Mouse (Mus musculus) R1 (cell line): ENCODE data around the gene Slc35c2.

Experiments used
- DNase-seq: peaks from one replicate; pipeline ENCODE4 v3.0.0-alpha.2; 2018; ENCODE audit warnings: low read depth, low spot score

Gene Slc35c2

GRCm38 (mm10) chr2:165287202-165287984, at the start of gene Slc35c2:
Gene Slc35c2, minus strand, starts transcription at chr2:165287869.
- DNase-seq = peak; percentile 91

DNA sequence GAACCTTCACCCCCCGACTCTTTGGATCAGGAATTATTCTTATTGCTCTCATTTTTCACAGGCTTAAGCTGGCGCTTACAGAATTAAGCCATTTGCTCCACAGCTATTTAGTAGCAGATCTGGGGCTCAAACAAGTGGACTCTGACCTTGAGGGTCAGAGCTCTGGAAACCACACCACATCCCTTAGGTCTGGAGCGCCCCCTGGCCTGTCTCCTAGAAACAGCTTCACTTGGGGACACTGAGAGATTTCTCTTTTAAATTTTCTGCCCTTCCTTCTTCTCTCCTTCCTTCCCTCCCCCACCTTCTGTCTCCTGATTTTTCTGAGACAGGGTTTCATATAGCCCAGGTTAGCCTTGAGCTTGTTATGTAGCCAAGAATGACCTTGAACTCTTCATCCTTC, 49.5 kb upstream of the Slc35c2 start:
- DNase-seq = peak; percentile 47

GRCm38 (mm10) chr2:165332610-165333210, 45.0 kb upstream of the Slc35c2 start:
- DNase-seq = no peak

GRCm38 (mm10) chr2:165329703-165330102, 42.0 kb upstream of the Slc35c2 start:
- no peak for DNase-seq

DNA sequence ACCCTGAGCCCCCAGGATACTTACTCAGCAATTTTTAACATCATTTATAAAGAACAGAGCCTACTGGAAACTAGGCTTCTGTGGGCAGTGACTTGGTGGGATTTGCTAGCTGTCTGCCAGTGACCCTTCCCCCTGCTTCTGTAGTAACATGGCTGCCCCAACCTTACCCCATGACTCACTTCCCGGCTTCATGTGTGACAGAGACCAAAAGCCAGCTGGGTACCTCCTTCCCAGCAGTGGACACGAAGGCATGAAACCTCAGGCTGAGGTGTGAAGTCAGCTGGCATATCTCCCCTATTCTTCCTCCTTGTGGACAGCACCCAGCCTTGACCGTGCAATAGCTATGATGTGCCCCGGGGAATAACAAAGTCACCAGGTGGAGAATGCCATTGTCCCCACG, 41.1 kb upstream of the Slc35c2 start:
- no peak for DNase-seq

DNA sequence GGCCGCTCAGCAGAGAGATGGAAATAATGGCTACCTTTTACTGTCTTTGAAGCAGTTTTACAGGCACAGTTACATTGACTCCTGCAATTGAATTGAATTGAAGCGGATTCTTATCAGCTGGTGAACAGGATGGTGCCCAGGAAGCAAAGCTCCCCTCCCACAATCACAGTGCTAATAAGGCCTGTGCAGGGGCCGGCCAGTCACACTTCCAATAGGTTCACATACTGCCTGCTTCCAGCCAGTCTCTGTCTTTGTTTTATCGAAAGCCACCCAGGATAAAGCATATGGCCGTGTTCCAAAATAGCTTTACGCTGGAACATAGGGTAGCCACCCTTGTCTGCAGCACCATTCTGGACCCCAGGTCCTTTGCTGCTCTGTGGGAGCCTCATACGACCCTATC, 39.7 kb upstream of the Slc35c2 start:
- DNase-seq = no peak

DNA sequence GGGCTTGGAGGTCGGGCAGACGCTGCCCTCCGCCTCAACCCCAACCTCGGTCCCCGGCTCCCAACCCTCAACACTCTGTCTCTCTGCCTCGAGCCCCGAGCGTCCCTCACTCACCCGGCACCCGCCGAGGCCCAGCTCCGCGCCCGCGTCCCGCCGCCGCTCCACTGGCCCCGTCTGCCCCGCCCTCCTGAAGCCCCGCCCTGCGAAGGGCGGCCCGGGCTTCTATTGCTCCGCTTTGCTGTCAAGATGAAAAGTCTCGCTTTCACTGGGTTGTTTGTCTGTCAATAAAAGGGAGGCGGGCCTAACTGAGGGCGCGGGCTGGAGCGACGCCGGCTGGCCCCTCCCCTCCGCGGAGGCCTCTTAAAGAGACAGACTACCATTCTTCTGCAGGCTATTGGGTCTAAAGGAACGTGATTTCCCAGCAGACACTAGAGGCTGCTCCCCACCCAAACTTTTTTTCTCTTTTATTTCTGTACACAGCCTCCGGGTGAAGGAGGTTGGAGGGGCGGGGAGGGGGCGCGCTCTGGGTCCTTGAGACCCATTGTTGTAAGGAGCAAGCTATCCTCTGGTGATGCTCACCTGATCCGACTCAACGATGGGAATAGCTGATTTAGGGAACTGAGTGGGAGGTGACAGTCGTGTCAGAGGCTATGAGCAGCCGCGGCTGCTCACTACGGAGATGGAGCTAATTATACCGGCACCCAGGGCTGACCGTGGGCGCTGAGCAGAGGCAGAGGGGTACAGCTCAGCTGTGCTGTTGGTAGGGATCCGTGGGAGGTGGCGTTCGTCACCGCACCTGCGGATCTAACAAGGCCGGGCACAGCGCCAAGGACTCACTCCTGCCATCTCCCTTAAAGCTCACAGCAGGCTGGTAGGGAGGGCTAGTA, 38.9 kb upstream of the Slc35c2 start, which contains the start of gene Elmo2:
Elmo2 (minus strand) TSS at position 176 of the 887 bp plus-strand sequence.
- peak; percentile 98 for DNase-seq

DNA sequence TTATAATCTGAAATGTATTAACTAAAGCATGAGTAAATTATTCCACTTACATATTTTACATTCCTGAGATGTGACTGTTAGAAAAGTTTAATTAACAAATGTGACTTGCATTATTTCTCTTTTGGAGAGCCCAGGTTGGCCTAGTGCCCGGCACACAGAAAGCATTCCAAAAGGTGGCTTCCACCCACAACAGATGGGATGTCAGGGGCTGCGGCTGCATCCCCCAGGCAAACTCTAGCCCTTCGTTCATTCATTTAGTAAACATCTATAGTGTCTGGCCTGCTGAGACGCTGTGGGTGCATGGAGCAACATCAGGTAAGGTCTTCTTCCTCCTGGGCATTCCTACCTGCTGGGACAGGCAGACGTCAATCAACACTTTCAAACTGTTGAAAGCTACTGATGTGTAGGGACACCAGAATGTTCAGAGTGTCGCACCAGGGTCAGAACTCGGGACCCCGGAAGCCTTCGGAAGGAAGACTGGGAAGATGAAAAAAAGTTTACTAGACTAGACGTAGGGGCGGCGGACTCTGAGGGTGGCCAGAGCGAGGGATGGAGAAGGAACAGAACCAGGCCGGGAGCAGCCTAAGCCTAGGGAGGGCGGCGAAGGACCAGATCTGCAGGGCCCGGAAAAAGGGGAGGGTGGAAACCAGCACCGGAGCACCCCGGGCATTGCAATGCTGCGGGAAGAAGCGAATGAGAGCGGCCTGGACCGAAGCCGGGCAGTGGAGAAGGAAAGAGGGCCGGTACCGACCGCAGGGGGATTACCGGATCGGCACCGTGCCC, 38.0 kb upstream of the Slc35c2 start:
- no peak for DNase-seq

GRCm38 (mm10) chr2:165323928-165324327, 36.3 kb upstream of the Slc35c2 start:
- no peak for DNase-seq

GRCm38 (mm10) chr2:165323484-165323883, 35.8 kb upstream of the Slc35c2 start:
- DNase-seq = no peak

DNA sequence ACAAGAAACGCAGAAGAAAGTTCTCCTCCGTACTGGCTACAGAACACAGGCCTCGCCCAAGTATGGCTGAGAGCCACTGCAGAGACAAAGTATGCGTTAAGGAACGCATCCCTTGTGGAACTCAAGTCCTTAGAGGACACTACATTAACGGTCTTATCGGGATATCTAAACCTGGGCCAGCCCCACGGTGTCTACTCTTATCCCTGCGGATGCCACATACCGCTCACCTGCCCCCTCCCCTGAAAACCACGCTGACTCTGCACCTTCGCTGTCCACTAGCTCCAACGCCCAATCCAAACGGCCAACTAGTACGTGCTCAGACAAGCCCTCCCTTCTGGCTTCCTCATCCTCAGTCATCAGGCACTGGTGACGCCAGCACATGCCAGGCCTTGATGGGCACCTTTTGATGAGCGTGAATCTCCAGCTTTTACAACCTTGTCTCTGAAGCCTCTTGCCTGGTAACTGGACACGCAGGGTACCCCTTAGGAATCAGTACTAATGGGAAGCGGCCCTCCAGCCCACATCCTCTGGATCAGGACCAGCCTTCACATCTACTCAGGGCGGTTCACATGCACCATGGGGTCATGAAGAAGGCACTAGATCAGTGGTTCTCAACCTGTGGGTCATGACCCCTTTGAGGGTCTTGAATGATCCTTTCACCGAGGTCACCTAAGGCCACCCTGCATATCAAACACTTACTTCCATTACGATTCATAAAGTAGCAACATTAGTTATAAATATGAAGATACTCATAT, 34.5 kb upstream of the Slc35c2 start:
- no peak for DNase-seq

DNA sequence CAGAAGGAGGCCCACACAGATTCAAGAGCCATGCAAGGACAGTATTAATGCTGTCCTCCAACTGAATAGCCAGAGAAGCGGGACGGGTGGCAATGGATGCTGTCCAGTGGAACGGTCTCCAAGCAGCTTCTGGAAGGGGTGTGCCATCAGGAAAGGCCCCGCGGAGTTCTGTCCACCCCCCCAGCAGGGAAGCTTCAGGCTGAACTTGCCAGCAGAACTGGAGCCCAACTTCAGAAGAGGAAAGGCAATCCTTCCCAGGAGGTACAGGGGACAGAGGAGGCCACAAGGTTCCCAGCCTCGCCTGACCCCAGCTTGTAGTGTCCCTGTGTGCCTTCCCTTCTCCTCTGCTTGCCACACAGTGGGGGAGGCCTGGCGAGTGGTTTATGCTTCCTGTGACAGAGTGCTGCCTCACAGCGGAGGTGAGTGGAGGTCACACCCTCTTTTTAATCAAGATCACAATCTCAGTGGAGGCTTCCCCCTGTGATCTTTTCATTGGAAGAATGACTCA, 33.8 kb upstream of the Slc35c2 start:
- DNase-seq = peak; percentile 30

GRCm38 (mm10) chr2:165320531-165321150, 33.0 kb upstream of the Slc35c2 start:
- DNase-seq = peak; percentile 24

- no peak for DNase-seq
These were observed 31.8 kb upstream of the Slc35c2 start for GRCm38 (mm10) chr2:165319503-165319902.

DNA sequence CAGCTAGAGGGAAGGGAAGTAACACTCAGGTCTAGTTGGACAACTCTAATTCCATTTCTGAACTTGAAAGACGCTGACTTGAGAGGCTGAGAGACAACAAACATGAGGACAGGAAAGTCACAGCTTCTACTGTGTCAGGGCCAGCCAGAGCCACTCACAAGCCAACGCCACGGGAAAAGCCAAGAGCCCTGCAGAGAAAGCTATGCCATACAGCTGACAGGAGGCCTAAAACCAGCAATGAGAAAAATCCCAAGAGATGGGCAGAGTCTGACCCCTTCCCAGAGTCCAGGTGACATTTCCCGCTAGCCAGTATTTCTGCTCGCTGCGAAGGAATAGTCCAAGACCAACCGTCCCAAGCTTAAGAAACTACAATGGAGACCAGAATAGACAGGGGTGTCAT, 31.3 kb upstream of the Slc35c2 start:
- no peak for DNase-seq

GRCm38 (mm10) chr2:165317621-165318263, 30.1 kb upstream of the Slc35c2 start:
- DNase-seq = no peak

GRCm38 (mm10) chr2:165316837-165317473, 29.3 kb upstream of the Slc35c2 start:
- peak; percentile 85 for DNase-seq

DNA sequence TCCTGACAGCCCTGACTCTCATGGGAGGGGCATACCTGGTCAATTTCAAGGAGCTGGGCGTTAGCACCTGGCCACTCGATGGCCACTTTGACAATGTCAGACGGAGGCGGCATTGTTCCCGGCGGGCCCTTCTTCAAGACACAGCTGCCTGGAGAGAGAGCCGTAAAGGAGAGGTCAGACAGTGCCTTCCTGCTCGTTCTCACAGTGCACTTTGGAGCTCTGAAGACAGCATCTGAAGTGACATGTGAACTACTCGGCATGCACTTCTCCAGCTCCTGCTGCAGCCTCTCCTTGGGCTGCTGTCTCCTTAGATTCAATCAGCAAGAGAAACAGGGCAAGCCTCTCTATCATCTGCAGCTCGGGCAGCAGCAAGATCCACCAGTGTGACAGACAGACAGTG, 28.5 kb upstream of the Slc35c2 start:
- DNase-seq = no peak

DNA sequence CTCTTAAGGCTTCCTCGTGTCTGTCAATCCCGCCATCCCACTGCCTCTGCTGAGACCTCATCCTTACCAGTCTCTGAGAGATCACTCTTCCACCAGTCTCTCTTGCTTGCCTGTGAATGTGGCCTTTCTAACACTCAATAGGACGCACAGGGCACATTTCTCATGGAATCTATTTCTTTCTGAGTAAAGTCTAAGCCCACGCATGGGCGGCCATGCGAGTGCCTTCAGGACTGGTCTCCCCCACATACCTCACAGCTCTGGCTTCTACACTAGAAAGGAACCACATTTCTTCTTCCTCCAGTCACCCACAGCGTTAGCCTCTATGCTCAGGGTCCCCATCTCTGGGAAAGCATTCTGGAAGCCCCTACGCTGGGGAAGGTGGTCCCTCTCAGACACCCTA, 26.5 kb upstream of the Slc35c2 start:
- DNase-seq = no peak
